Mouse (Mus musculus) gastrocnemius, postnatal 14 days (tissue): ENCODE measurements around the gene Adamts16. TPM values are rescaled to one million over a fixed set of nuclear protein-coding genes. Genes with fewer than 3 reads are reported as not detected.
A peak's percentile ranks its signal among the peaks of the same experiment; 100 is the strongest.

ENCODE experiments used
- DNase-seq: peaks from one replicate; pipeline ENCODE4 v3.0.0; 2021; ENCODE audit warnings: mixed read lengths
- intact Hi-C: fragments of 180-260 bp; cut with DNase I; formaldehyde crosslinking; loops from one replicate; pipeline ENCODE4 v1.15.1; 2025; ENCODE audit warnings: low total_unique reads
- total RNA-seq, 2 experiments: library from RNA; stranded (reverse); gene quantifications; 2 replicates each; pipeline ENCODE4 v1.2.3; 2021

Adamts16 gene
- total RNA-seq, 2 experiments from 2014 or later = 0.73 to 1.7 TPM

GRCm38 (mm10) chr13:70840161-70840560, 1.4 kb downstream of the Adamts16 start:
- DNase-seq = peak; percentile 62
- intact Hi-C loops = loop anchor here (2.0 to 10.0 kb wide), 2 partner anchors 197 to 225 kb away; no protein-coding TSS in a partner anchor

GRCm38 (mm10) chr13:70837571-70837970, 4.0 kb downstream of the Adamts16 start:
- no peak for DNase-seq
- intact Hi-C loops = no loop called here

- intact Hi-C loops = no loop called here
- no peak for DNase-seq
These were observed 5.4 kb downstream of the Adamts16 start for GRCm38 (mm10) chr13:70836246-70836645.

- intact Hi-C loops = no loop called here
These were observed 8.9 kb downstream of the Adamts16 start for GRCm38 (mm10) chr13:70832593-70833138.

GRCm38 (mm10) chr13:70831041-70831440, 10.6 kb downstream of the Adamts16 start:
- no peak for DNase-seq
- intact Hi-C loops = no loop called here

More at GRCm38 (mm10) chr13:70832593-70833138, 8.9 kb downstream of the Adamts16 start:
- DNase-seq = no peak

GRCm38 (mm10) chr13:70827507-70827906, 14.1 kb downstream of the Adamts16 start:
- no peak for DNase-seq
- intact Hi-C loops = no loop called here

- DNase-seq = no peak
- intact Hi-C loops = no loop called here
These were observed 16.3 kb downstream of the Adamts16 start for GRCm38 (mm10) chr13:70825265-70825664.

- no peak for DNase-seq
- intact Hi-C loops = no loop called here
These were observed 17.9 kb downstream of the Adamts16 start for GRCm38 (mm10) chr13:70823757-70824156.

GRCm38 (mm10) chr13:70818982-70819381, 22.6 kb downstream of the Adamts16 start:
- intact Hi-C loops = no loop called here
- no peak for DNase-seq

- no peak for DNase-seq
- intact Hi-C loops = no loop called here
These were observed 27.2 kb downstream of the Adamts16 start for GRCm38 (mm10) chr13:70814423-70814822.

- intact Hi-C loops = no loop called here
- no peak for DNase-seq
These were observed 36.1 kb downstream of the Adamts16 start for GRCm38 (mm10) chr13:70805506-70805905.

- DNase-seq = no peak
- intact Hi-C loops = no loop called here
These were observed 38.8 kb downstream of the Adamts16 start for GRCm38 (mm10) chr13:70802849-70803248.

GRCm38 (mm10) chr13:70799322-70799721, 42.3 kb downstream of the Adamts16 start:
- intact Hi-C loops = no loop called here
- DNase-seq = no peak

- intact Hi-C loops = no loop called here
These were observed 43.2 kb downstream of the Adamts16 start for GRCm38 (mm10) chr13:70798396-70798795.

GRCm38 (mm10) chr13:70794074-70794572, 47.5 kb downstream of the Adamts16 start:
- no peak for DNase-seq
- intact Hi-C loops = no loop called here

More at GRCm38 (mm10) chr13:70798396-70798795, 43.2 kb downstream of the Adamts16 start:
- DNase-seq = no peak

GRCm38 (mm10) chr13:70793660-70794059, 48.0 kb downstream of the Adamts16 start:
- no peak for DNase-seq
- intact Hi-C loops = no loop called here

GRCm38 (mm10) chr13:70792950-70793349, 48.7 kb downstream of the Adamts16 start:
- intact Hi-C loops = no loop called here
- no peak for DNase-seq

- intact Hi-C loops = no loop called here
These were observed 51.8 kb downstream of the Adamts16 start for GRCm38 (mm10) chr13:70789806-70790205.

GRCm38 (mm10) chr13:70789022-70789421, 52.6 kb downstream of the Adamts16 start:
- peak; percentile 14 for DNase-seq

More at GRCm38 (mm10) chr13:70789806-70790205, 51.8 kb downstream of the Adamts16 start:
- no peak for DNase-seq

GRCm38 (mm10) chr13:70785078-70785477, 56.5 kb downstream of the Adamts16 start:
- intact Hi-C loops = no loop called here

More at GRCm38 (mm10) chr13:70789022-70789421, 52.6 kb downstream of the Adamts16 start:
- intact Hi-C loops = no loop called here

GRCm38 (mm10) chr13:70784126-70784525, 57.5 kb downstream of the Adamts16 start:
- DNase-seq = peak; percentile 15
- intact Hi-C loops = no loop called here

More at GRCm38 (mm10) chr13:70785078-70785477, 56.5 kb downstream of the Adamts16 start:
- DNase-seq = no peak
